Mouse (Mus musculus) stomach, embryonic 16.5 days (tissue): Measurements from ENCODE around the gene Tmem240. TPM values are rescaled to one million over a fixed set of nuclear protein-coding genes. Genes with fewer than 3 reads are reported as not detected.

ENCODE experiments used
- ATAC-seq: fragments of 200-750 bp; cut with Nextera tagmentation; 2 replicates; pipeline ENCODE4 v1.8.0; 2017; ENCODE audit warnings: moderate number of reproducible peaks, moderate TSS enrichment; ENCODE audit not compliant: insufficient read depth, low FRiP score
- H3K27ac ChIP-seq: fragments of 300-500 bp; sonication (generic); 2 replicates; pipeline ENCODE4 v1.5.1; 2014; ENCODE audit warnings: low read length
- H3K27me3 ChIP-seq: fragments of 300-500 bp; sonication (generic); 2 replicates; pipeline ENCODE4 v1.6.1; 2014; ENCODE audit warnings: low read length, control low read depth, mixed read lengths; ENCODE audit not compliant: control insufficient read depth, insufficient read depth
- H3K36me3 ChIP-seq: fragments of 300-500 bp; sonication (generic); 2 replicates; pipeline ENCODE4 v1.6.1; 2014; ENCODE audit warnings: low read length; ENCODE audit not compliant: control insufficient read depth, insufficient read depth
- H3K4me1 ChIP-seq: fragments of 300-500 bp; sonication (generic); 2 replicates; pipeline ENCODE4 v1.6.1; 2014; ENCODE audit warnings: low read length, control low read depth, mixed read lengths; ENCODE audit not compliant: control insufficient read depth, insufficient read depth
- H3K4me2 ChIP-seq: fragments of 300-500 bp; sonication (generic); 2 replicates; pipeline ENCODE4 v1.6.1; 2014; ENCODE audit warnings: low read depth, low read length, mixed read lengths
- H3K4me3 ChIP-seq: fragments of 300-500 bp; sonication (generic); replicated peaks from 2 replicates; pipeline ENCODE4 v1.5.1; 2014; ENCODE audit warnings: mild to moderate bottlenecking, low read length
- H3K9ac ChIP-seq: fragments of 300-500 bp; sonication (generic); 2 replicates; pipeline ENCODE4 v1.6.1; 2014; ENCODE audit warnings: low read length
- H3K9me3 ChIP-seq: fragments of 300-500 bp; sonication (generic); replicated peaks from 2 replicates; pipeline ENCODE4 v1.6.1; 2016; ENCODE audit warnings: low read length, control low read depth; ENCODE audit not compliant: control insufficient read depth
- WGBS: fragments of 180-500 bp; shearing (Covaris S2); extraction: QIAGEN DNeasy Blood & Tissue Kit; methylation state at CpG from one replicate; pipeline ENCODE4 v1.1.7; 2014; 5-methylcytosine and 5-hydroxymethylcytosine counted together
- polyA plus RNA-seq: library from polyadenylated mRNA; unstranded; fragments of >200 nt; fragmentation: Nextera tagmentation; extraction: Ambion mirVana; gene quantifications from 2 replicates; pipeline ENCODE4 v1.2.1, GENCODE M21; 2015

Tmem240 gene
- polyA plus RNA-seq, 1 experiment from 2014 or later: 0.46 TPM

DNA sequence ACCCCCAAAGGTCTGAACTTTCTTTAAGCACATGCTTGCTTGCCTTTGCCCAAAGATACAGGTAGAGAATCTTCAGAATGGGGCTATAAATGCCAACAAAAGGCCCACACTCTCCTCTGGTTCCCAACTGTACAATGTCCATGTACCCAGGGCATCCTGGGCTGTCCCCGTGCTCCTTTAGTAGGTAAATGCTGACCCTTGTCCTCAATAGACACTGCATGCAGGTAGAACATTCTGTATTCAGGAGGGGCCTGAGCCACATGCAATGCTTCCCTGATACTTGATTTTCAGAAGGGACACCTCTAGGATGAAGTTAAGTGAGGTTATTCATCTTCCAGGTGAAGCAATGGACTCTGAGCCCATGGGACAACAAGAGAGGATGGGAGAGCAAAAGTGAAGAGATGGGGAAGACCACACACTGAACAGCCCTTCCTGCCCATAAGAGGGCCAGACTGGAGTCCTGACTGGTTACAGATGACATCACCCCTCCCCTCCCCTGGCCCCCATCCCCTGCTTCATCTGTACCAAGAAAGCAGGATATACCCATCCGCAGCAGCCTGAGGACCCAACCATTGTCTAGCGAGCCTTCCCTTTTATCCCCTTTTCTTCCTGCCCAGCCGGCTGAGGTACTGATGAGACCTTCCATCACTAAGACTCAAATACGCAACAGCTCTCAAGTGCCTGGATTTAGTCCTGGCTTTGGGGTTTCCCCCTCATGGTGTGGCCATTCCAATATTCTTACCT lies 38.9 kb downstream of the Tmem240 start:
- 37% methylated on average over 5 of the region's 5 CpGs for WGBS
- peak overlapping the region; percentile 92 for H3K4me2 ChIP-seq
- peak overlapping the region; percentile 94; the same call in 1 of the 2 replicates for H3K27ac ChIP-seq
- H3K27me3 ChIP-seq: no peaks in the 10 kb centered on the region
- no peak for ATAC-seq
- no peaks in the 10 kb centered on the region for H3K9me3 ChIP-seq
- no peaks in the 10 kb centered on the region for H3K36me3 ChIP-seq
- H3K9ac ChIP-seq: peak overlapping the region; percentile 74
- H3K4me3 ChIP-seq: peak overlapping the region; percentile 58
- peaks cover 35% of the 10 kb centered on the region for H3K4me1 ChIP-seq

DNA sequence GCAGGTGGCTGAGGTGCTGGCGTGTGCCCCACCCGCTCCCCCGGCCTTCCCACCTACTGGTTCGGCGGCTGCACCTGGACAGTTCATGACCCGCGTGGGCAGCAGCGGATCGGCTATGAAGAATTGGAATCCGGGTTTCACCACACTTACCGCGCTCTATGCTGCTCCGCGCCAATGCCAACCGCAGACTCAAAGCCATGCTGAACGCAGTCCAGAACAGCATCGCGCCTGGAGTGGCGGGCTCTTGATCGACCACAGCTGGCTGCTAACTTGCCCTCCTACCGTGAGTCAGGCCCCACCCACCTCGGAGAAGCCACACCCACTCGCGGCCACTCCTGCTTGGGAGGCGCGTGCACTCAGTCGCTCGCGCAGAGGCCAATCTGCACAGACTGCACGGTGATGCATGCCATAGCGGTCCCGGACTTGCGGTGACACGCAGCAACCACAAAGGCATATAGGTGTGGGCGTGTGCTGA lies 39.7 kb downstream of the Tmem240 start, which contains the start of gene Vwa1:
Gene Vwa1 (minus strand): TSS at position 419 of the 475 bp plus-strand sequence.
- Histone ChIP-seq H3K9me3 (no peaks in the 10 kb centered on the region), H3K4me2 (peak within 1 kb of the TSS; percentile 92), H3K27me3 (no peaks in the 10 kb centered on the region), H3K4me1 (peaks cover 35% of the 10 kb centered on the region), H3K27ac (peak within 1 kb of the TSS; percentile 94), H3K4me3 (peak within 1 kb of the TSS; percentile 58), H3K9ac (peak within 1 kb of the TSS; percentile 74), H3K36me3 (no peaks in the 10 kb centered on the region)
- peak; percentile 80 for ATAC-seq
- WGBS: under 1% methylated on average over 35 of the region's 35 CpGs

DNA sequence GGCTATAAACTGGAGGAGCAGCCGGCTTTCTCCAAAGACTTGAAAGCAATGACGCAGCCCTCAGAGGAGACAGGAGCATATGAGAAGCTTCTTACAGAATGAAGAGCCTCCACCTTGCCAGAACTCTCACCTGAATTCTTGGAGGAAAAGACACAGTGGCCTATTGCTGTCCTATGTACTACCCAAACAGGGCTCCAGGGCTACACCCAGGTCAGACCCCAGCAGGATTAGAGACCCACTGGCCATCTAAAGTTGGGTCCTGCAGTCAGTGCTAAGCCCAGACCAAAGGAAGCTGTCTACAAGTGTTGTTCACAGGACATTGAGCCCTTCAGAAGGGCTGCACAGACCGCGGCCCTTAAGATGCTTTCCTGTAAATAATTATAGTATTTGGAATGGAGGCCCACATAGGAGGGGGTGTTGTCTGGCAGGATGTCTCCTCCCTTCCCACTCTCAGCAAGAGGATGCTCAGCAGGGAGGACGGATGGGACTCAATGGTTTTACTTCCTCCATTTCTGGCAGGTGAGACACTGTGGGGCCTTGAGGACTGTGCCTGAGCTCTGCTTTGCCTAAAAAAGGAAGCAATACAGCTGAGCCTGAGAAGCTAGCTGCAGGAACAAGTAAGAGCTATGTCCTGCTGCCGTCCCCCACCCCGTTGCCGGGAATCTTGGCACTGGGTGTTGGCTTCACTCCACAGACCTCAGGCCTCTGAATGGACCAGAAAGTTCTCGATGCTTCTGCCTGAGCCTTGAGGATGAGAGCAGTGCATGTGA lies 40.6 kb downstream of the Tmem240 start:
- Histone ChIP-seq H3K36me3 (no peaks in the 10 kb centered on the region), H3K27me3 (no peaks in the 10 kb centered on the region), H3K4me2 (peak overlapping the region; percentile 92), H3K9ac (peak overlapping the region; percentile 74), H3K4me1 (peaks cover 31% of the 10 kb centered on the region), H3K27ac (peak overlapping the region; percentile 94), H3K4me3 (peak overlapping the region; percentile 58), H3K9me3 (no peaks in the 10 kb centered on the region)
- peak; percentile 51 for ATAC-seq
- 35% methylated on average over 9 of the region's 9 CpGs for WGBS

DNA sequence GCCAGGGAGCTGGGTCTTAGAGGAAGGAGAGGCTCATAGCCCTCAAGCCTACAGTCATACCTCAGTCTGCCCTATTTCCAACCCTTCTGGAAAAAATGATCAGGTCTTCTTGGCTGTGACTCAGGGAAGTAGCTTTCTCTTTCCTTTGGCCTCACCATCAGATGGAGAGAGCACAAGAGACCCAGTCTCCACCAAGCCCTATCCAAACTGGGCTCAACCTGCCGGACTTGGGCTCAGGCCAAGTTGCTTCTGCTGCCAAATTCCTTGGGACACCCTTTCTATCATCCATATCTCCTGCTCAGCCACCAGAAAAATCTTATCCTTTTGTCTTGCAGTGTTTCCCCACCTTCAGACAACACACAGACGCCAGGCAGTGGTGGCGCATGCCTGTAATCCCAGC lies 41.3 kb downstream of the Tmem240 start:
- ATAC-seq: no peak
- 56% methylated on average over 3 of the region's 3 CpGs for WGBS

DNA sequence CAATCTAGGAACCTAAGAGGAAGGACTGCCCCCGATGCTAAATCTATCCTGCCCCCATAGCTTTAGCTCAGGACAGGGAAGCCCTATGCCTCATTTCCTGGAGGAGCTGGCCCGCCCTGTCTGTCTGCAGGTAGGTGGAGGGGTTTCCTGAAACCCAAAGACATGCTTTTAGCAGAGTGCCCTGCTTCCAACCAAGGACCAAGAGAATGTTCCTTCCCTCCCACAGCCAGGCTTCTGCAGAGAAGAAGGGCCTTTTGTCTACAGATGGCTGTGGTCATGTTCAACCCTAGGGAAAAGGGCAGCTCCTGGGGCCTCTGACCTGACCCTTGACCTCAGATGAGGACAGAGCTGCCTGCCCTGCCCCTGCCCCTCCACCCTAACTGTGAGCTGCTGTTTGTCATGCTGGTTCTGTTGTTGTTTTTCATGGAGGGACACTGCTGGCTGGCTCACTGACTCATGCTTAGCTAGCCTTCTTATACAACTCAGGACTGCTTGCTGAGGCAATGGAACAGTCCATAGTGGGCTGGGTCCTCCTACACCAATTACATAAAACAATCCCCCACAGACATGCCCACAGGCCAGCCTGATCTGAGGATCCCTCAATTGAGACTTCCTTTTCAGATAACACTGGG lies 42.2 kb downstream of the Tmem240 start:
- H3K4me2 ChIP-seq: no peak overlapping the region
- peak overlapping the region; percentile 94 for H3K27ac ChIP-seq
- H3K27me3 ChIP-seq: no peaks in the 10 kb centered on the region
- ATAC-seq: no peak
- no peak overlapping the region for H3K9ac ChIP-seq
- WGBS: 33% methylated on average over 2 of the region's 2 CpGs
- H3K4me1 ChIP-seq: peaks cover 30% of the 10 kb centered on the region
- no peaks in the 10 kb centered on the region for H3K9me3 ChIP-seq
- no peak overlapping the region for H3K4me3 ChIP-seq
- H3K36me3 ChIP-seq: no peaks in the 10 kb centered on the region

More for the DNA sequence above, 41.3 kb downstream of the Tmem240 start:
- H3K9me3 ChIP-seq: no peaks in the 10 kb centered on the region
- peak overlapping the region; percentile 94 for H3K27ac ChIP-seq
- H3K9ac ChIP-seq: 0 out of 2 replicates have a peak overlapping the region, but pooled peaks have one; percentile 74
- no peaks in the 10 kb centered on the region for H3K36me3 ChIP-seq
- H3K27me3 ChIP-seq: no peaks in the 10 kb centered on the region
- H3K4me2 ChIP-seq: no peak overlapping the region
- no peak overlapping the region for H3K4me3 ChIP-seq
- peaks cover 27% of the 10 kb centered on the region for H3K4me1 ChIP-seq

DNA sequence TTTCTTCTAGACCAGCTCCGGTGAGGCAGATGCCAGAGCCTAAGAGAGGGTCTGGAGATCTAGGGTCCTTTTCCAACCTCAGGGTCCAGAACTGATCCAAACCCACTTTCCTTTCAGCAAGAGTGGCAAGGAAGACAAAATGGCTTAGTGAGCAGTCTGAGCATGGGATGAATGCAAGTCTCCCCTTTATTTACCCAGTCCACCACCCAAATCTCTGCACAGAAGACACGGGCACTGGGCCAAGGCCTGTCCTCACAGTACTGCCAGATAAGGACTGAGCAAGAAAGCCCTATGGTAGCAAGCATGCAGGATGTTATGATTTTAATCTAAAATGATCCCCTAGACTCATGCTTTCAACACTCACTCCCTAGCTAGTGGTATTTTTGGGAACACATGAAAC lies 43.2 kb downstream of the Tmem240 start:
- H3K27ac ChIP-seq: no peak overlapping the region; the same call in none of the 2 replicates
- H3K9me3 ChIP-seq: no peaks in the 10 kb centered on the region
- WGBS: 55% methylated on average over 2 of the region's 2 CpGs
- no peak overlapping the region for H3K4me3 ChIP-seq
- H3K4me1 ChIP-seq: peaks cover 30% of the 10 kb centered on the region
- peak overlapping the region; percentile 44 for H3K9ac ChIP-seq
- no peak for ATAC-seq
- no peak overlapping the region for H3K4me2 ChIP-seq
- no peaks in the 10 kb centered on the region for H3K36me3 ChIP-seq
- no peaks in the 10 kb centered on the region for H3K27me3 ChIP-seq

DNA sequence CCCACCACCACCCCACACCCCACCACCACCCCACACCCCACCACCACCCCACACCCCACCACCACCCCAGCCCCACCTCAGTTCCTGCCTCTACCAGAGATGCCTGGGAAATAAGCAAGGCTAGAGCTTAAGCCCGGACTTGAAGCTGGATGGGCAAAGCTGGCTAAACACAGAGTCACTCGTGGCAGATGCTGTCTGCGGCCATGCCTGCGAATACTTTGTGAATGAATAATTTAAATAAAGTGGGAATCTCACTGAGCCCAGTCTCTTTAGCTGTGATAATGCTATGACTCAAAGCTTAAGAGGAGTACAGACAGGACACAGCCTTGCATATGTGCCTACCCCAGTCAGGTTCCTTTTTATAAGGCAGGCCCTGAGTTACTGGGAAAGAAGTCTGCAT lies 44.9 kb downstream of the Tmem240 start:
- Histone ChIP-seq H3K9me3 (no peaks in the 10 kb centered on the region), H3K4me1 (peaks cover 28% of the 10 kb centered on the region), H3K9ac (no peak overlapping the region), H3K36me3 (no peaks in the 10 kb centered on the region), H3K4me3 (no peak overlapping the region), H3K27ac (no peak overlapping the region), H3K27me3 (no peaks in the 10 kb centered on the region), H3K4me2 (no peak overlapping the region)
- ATAC-seq: no peak
- WGBS: 80% methylated on average over 4 of the region's 4 CpGs

DNA sequence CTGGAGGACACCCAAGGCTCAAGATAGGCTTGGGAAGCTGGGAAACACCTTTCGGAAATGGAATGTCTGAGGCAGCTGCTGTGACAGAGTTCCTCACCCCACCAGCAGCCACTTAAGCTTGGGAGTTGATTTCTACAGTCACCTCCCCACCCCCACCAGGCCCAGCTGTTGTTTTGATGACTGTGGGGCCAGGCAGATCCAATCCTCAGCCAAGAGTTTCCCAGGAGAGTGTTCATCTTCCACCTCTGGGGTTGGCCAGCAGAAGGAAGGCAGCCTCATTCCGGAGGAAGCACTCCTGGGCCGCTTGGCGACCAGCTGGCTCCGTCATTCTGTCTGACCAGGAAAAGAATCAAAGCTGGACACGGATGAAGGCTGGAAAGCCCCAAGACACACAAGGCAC lies 46.3 kb downstream of the Tmem240 start:
- H3K9me3 ChIP-seq: no peaks in the 10 kb centered on the region
- no peaks in the 10 kb centered on the region for H3K36me3 ChIP-seq
- ATAC-seq: no peak
- H3K9ac ChIP-seq: no peak overlapping the region
- H3K4me1 ChIP-seq: peaks cover 20% of the 10 kb centered on the region
- H3K4me2 ChIP-seq: no peak overlapping the region
- H3K4me3 ChIP-seq: no peak overlapping the region
- no peak overlapping the region for H3K27ac ChIP-seq
- no peaks in the 10 kb centered on the region for H3K27me3 ChIP-seq
- WGBS: 28% methylated on average over 6 of the region's 6 CpGs
